Mouse (Mus musculus) kidney, embryonic 15.5 days (tissue): ENCODE results near the gene Alg3. TPM values are rescaled to one million over a fixed set of nuclear protein-coding genes. Genes with fewer than 3 reads are reported as not detected.

Source experiments
- ATAC-seq: fragments of 200-750 bp; cut with Nextera tagmentation; replicated peaks from 2 replicates; pipeline ENCODE4 v1.8.0; 2017; ENCODE audit warnings: moderate TSS enrichment; ENCODE audit not compliant: low FRiP score
- H3K27ac ChIP-seq: fragments of 300-500 bp; sonication (generic); 2 replicates; pipeline ENCODE4 v1.5.1; 2015; ENCODE audit warnings: mild to moderate bottlenecking, inconsistent platforms
- H3K27me3 ChIP-seq: fragments of 300-500 bp; sonication (generic); 2 replicates; pipeline ENCODE4 v1.6.1; 2015; ENCODE audit warnings: inconsistent platforms
- H3K36me3 ChIP-seq: fragments of 300-500 bp; sonication (generic); 2 replicates; pipeline ENCODE4 v1.6.1; 2015; ENCODE audit warnings: inconsistent platforms
- H3K4me1 ChIP-seq: fragments of 300-500 bp; sonication (generic); 2 replicates; pipeline ENCODE4 v1.6.1; 2015; ENCODE audit warnings: inconsistent platforms
- H3K4me2 ChIP-seq: fragments of 300-500 bp; sonication (generic); 2 replicates; pipeline ENCODE4 v1.6.1; 2015; ENCODE audit warnings: moderate library complexity, mild to moderate bottlenecking, inconsistent platforms
- H3K4me3 ChIP-seq: fragments of 300-500 bp; sonication (generic); replicated peaks from 2 replicates; pipeline ENCODE4 v1.5.1; 2015; ENCODE audit warnings: mild to moderate bottlenecking, inconsistent platforms
- H3K9ac ChIP-seq: fragments of 300-500 bp; sonication (generic); 2 replicates; pipeline ENCODE4 v1.6.1; 2015; ENCODE audit warnings: mild to moderate bottlenecking, inconsistent platforms
- H3K9me3 ChIP-seq: fragments of 300-500 bp; sonication (generic); replicated peaks from 2 replicates; pipeline ENCODE4 v1.6.1; 2016; ENCODE audit warnings: inconsistent platforms
- WGBS: fragments of 180-500 bp; shearing (Covaris S2); methylation state at CpG from one replicate; pipeline ENCODE4 v1.1.7; 2015; ENCODE audit warnings: mixed read lengths; 5-methylcytosine and 5-hydroxymethylcytosine counted together
- polyA plus RNA-seq: library from polyadenylated mRNA; unstranded; fragments of >200 nt; fragmentation: Nextera tagmentation; extraction: Ambion mirVana; gene quantifications from 2 replicates; pipeline ENCODE4 v1.2.1, GENCODE M21; 2015

Gene Alg3
- 42.6 and 43.8 TPM in 2 replicates for polyA plus RNA-seq

DNA sequence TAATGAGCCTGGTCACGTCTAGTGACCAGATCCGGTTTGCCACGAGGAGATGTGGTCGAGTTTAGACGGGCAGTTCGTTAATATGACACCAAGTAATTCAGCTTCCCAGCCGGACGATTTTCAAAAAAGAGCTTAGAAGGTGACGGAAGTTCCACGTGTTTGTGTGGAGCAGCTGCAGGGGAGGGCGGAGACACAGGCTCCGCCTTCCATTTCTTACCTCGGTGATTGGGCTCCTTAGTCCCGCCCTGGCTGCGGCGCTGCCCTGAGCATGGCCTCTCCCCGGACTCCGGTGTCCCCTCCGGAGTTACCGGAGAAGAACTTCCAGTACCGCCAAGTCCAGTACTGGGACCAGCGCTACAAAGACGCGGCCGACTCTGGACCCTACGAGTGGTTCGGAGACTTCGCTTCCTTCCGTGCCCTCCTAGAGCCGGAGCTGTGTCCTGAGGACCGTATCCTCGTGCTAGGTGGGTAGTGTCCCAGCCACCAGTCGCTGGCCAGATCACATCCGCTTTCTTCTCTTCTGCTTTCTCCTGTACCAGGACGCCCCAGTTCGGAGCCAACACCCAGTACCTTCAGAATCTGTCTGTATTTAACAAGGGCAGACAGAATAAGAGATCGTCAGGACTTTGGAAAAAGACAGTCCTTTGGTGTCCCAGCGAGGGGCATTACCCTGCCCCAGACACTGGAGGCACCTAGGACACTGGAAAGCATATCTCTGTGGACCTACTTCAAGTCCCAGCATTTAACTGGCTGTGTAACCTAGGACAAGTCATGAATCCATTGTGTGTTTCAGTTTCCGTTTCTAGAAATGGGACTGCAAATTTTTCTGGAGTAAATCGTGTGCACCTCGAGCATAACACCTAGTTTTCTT, at the start of gene Alg3, which contains the start of the genes Eef1akmt4 and Gm49333:
Alg3 (minus strand) TSS at position 379 of the 871 bp plus-strand sequence.
Eef1akmt4 (plus strand) TSS at position 237 of the 871 bp plus-strand sequence.
Gm49333 (plus strand) TSS at position 254 of the 871 bp plus-strand sequence.
- Histone ChIP-seq H3K9ac (peak within 1 kb of the TSS; percentile 76), H3K4me2 (peak within 1 kb of the TSS; percentile 89), H3K4me3 (peak within 1 kb of the TSS; percentile 76), H3K27me3 (no peaks in the 10 kb centered on the region), H3K27ac (peak within 1 kb of the TSS; percentile 90), H3K9me3 (no peaks in the 10 kb centered on the region), H3K36me3 (peaks cover 14% of the 10 kb centered on the region), H3K4me1 (peaks cover 28% of the 10 kb centered on the region)
- ATAC-seq, result peak; percentile 98
- WGBS, result 1% methylated on average over 41 of the region's 41 CpGs

- H3K4me2 ChIP-seq, result no peak overlapping the region
- WGBS, result 89% methylated on average over 4 of the region's 4 CpGs
- no peaks in the 10 kb centered on the region for H3K27me3 ChIP-seq
- peaks cover 93% of the 10 kb centered on the region for H3K36me3 ChIP-seq
- H3K27ac ChIP-seq, result no peak overlapping the region
- H3K4me3 ChIP-seq, result no peak overlapping the region
- peaks cover 5% of the 10 kb centered on the region for H3K4me1 ChIP-seq
- no peaks in the 10 kb centered on the region for H3K9me3 ChIP-seq
- no peak overlapping the region for H3K9ac ChIP-seq
- no peak for ATAC-seq
These were observed 46.1 kb upstream of the Alg3 start for GRCm38 (mm10) chr16:20657661-20658060.

- Histone ChIP-seq H3K4me1 (peaks cover 15% of the 10 kb centered on the region), H3K4me2 (peak overlapping the region; percentile 88; the same call in 1 of the 2 replicates), H3K4me3 (no peak overlapping the region), H3K27ac (no peak overlapping the region), H3K9me3 (no peaks in the 10 kb centered on the region), H3K9ac (0 out of 2 replicates have a peak overlapping the region, but pooled peaks have one; percentile 5), H3K36me3 (peaks cover 51% of the 10 kb centered on the region), H3K27me3 (no peaks in the 10 kb centered on the region)
- ATAC-seq, result no peak
- 54% methylated on average over 2 of the region's 2 CpGs for WGBS
These were observed 41.8 kb upstream of the Alg3 start for GRCm38 (mm10) chr16:20653315-20653714.

- Histone ChIP-seq H3K36me3 (peaks cover 37% of the 10 kb centered on the region), H3K9ac (peak overlapping the region; percentile 91), H3K4me1 (peaks cover 15% of the 10 kb centered on the region), H3K27me3 (no peaks in the 10 kb centered on the region), H3K4me3 (peak overlapping the region; percentile 93), H3K4me2 (peak overlapping the region; percentile 88), H3K27ac (0 out of 2 replicates have a peak overlapping the region, but pooled peaks have one; percentile 32), H3K9me3 (no peaks in the 10 kb centered on the region)
- ATAC-seq, result no peak
- 5% methylated on average over 12 of the region's 12 CpGs for WGBS
These were observed 40.4 kb upstream of the Alg3 start for GRCm38 (mm10) chr16:20651947-20652310.

GRCm38 (mm10) chr16:20651076-20651946, 39.8 kb upstream of the Alg3 start, which contains the start of gene Psmd2:
Gene Psmd2 (plus strand): TSS chr16:20651652.
- peak; percentile 97 for ATAC-seq
- Histone ChIP-seq H3K27me3 (no peaks in the 10 kb centered on the region), H3K4me1 (peaks cover 15% of the 10 kb centered on the region), H3K4me2 (peak within 1 kb of the TSS; percentile 88), H3K36me3 (peaks cover 31% of the 10 kb centered on the region), H3K9ac (peak within 1 kb of the TSS; percentile 91), H3K27ac (peak within 1 kb of the TSS; percentile 86), H3K4me3 (peak within 1 kb of the TSS; percentile 93), H3K9me3 (no peaks in the 10 kb centered on the region)
- WGBS, result 2% methylated on average over 46 of the region's 46 CpGs

- Histone ChIP-seq H3K4me3 (no peak overlapping the region), H3K36me3 (no peaks in the 10 kb centered on the region), H3K27me3 (no peaks in the 10 kb centered on the region), H3K9me3 (no peaks in the 10 kb centered on the region), H3K4me1 (no peaks in the 10 kb centered on the region), H3K27ac (no peak overlapping the region), H3K9ac (no peak overlapping the region), H3K4me2 (no peak overlapping the region)
- 92% methylated on average over 7 of the region's 7 CpGs for WGBS
- no peak for ATAC-seq
These were observed 32.4 kb upstream of the Alg3 start for GRCm38 (mm10) chr16:20643911-20644310.

DNA sequence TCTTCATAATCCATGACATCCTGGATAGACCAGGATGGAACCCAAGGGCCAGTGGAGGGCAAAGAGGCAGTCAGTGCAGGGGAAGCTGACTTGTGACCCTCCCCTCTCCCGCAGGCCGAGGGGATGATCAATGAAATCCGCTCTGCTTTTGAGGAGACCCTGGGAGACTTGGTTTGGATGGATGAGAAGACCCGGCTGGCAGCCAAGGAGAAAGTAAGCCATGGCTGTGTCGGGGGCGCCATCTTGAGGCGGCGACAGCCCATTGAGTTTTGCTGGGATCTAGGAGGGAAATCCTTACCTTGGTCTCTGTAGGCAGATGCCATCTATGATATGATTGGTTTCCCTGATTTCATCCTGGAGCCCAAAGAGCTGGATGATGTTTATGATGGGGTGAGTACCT, 30.6 kb upstream of the Alg3 start:
- 2% methylated on average over 8 of the region's 8 CpGs for WGBS
- H3K36me3 ChIP-seq, result no peaks in the 10 kb centered on the region
- ATAC-seq, result 0 out of 2 replicates have a peak, but pooled peaks have one; percentile 36
- no peaks in the 10 kb centered on the region for H3K4me1 ChIP-seq
- H3K9ac ChIP-seq, result no peak overlapping the region
- H3K9me3 ChIP-seq, result no peaks in the 10 kb centered on the region
- no peaks in the 10 kb centered on the region for H3K27me3 ChIP-seq
- no peak overlapping the region for H3K4me3 ChIP-seq
- H3K27ac ChIP-seq, result no peak overlapping the region
- no peak overlapping the region for H3K4me2 ChIP-seq

DNA sequence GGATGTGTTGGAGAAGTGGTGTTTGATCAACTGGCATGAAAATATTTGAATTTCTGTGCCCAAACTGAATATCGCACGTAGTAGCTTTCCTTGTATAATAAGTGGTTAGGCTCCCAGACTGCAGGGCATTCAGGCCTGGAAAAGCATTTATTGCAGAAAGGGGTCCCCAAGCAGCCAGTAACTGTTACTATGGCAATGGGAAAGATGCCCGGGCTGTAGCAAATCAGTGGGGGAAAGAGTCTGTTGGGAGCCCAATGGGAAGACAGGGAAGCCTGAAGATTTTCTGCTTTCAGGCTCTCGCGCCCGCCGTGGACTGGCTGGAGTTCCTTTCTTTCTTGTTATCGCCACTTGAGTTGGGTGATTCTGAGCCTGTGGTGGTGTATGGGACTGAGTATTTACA, 26.8 kb upstream of the Alg3 start:
- Histone ChIP-seq H3K4me3 (no peak overlapping the region), H3K4me2 (no peak overlapping the region), H3K9ac (no peak overlapping the region), H3K27me3 (no peaks in the 10 kb centered on the region), H3K36me3 (no peaks in the 10 kb centered on the region), H3K27ac (no peak overlapping the region), H3K9me3 (no peaks in the 10 kb centered on the region), H3K4me1 (no peaks in the 10 kb centered on the region)
- WGBS, result 89% methylated on average over 8 of the region's 8 CpGs
- ATAC-seq, result no peak

- Histone ChIP-seq H3K4me2 (no peak overlapping the region), H3K27ac (no peak overlapping the region), H3K4me3 (no peak overlapping the region), H3K9ac (no peak overlapping the region), H3K27me3 (no peaks in the 10 kb centered on the region), H3K4me1 (no peaks in the 10 kb centered on the region), H3K36me3 (no peaks in the 10 kb centered on the region), H3K9me3 (no peaks in the 10 kb centered on the region)
- WGBS, result 82% methylated on average over 8 of the region's 8 CpGs
- no peak for ATAC-seq
These were observed 25.9 kb upstream of the Alg3 start for GRCm38 (mm10) chr16:20637410-20637809.

GRCm38 (mm10) chr16:20629731-20630634, 18.4 kb upstream of the Alg3 start, which contains the start of gene Ece2:
Gene Ece2 (plus strand): TSS chr16:20629828.
- peak; percentile 76 for ATAC-seq
- no peaks in the 10 kb centered on the region for H3K36me3 ChIP-seq

GRCm38 (mm10) chr16:20628871-20629391, 17.4 kb upstream of the Alg3 start:
- no peak for ATAC-seq
- 54% methylated on average over 11 of the region's 11 CpGs for WGBS
- Histone ChIP-seq H3K4me1 (peaks cover 13% of the 10 kb centered on the region), H3K4me2 (peak overlapping the region; percentile 89), H3K9me3 (no peaks in the 10 kb centered on the region), H3K27me3 (peaks cover 31% of the 10 kb centered on the region), H3K9ac (no peak overlapping the region), H3K4me3 (no peak overlapping the region), H3K36me3 (no peaks in the 10 kb centered on the region), H3K27ac (no peak overlapping the region)

More at GRCm38 (mm10) chr16:20629731-20630634, 18.4 kb upstream of the Alg3 start, which contains the start of gene Ece2:
- Histone ChIP-seq H3K27me3 (peaks cover 28% of the 10 kb centered on the region), H3K4me2 (peak within 1 kb of the TSS; percentile 89), H3K4me3 (peak within 1 kb of the TSS; percentile 56), H3K9ac (peak within 1 kb of the TSS; percentile 57), H3K9me3 (no peaks in the 10 kb centered on the region), H3K4me1 (peaks cover 13% of the 10 kb centered on the region), H3K27ac (no peak within 1 kb of the TSS)
- 7% methylated on average over 52 of the region's 54 CpGs for WGBS
